Mouse (Mus musculus) heart, embryonic 12.5 days (tissue): ENCODE results near the gene Mapkbp1. TPM values are rescaled to one million over a fixed set of nuclear protein-coding genes. Genes with fewer than 3 reads are reported as not detected.

Source experiments
- ATAC-seq: fragments of 200-750 bp; cut with Nextera tagmentation; 2 replicates; pipeline ENCODE4 v1.8.0; 2017; ENCODE audit warnings: moderate TSS enrichment, moderate library complexity; ENCODE audit not compliant: insufficient number of reproducible peaks, low FRiP score
- H3K27ac ChIP-seq: fragments of 300-500 bp; sonication (generic); 2 replicates; pipeline ENCODE4 v1.5.1; 2016; ENCODE audit warnings: mild to moderate bottlenecking, moderate library complexity; ENCODE audit not compliant: poor library complexity, severe bottlenecking
- H3K27me3 ChIP-seq: fragments of 300-500 bp; sonication (generic); replicated peaks from 2 replicates; pipeline ENCODE4 v1.6.1; 2016; ENCODE audit warnings: mild to moderate bottlenecking, moderate library complexity
- H3K36me3 ChIP-seq: fragments of 300-500 bp; sonication (generic); 2 replicates; pipeline ENCODE4 v1.6.1; 2016; ENCODE audit warnings: mild to moderate bottlenecking, moderate library complexity
- H3K4me1 ChIP-seq: fragments of 300-500 bp; sonication (generic); replicated peaks from 2 replicates; pipeline ENCODE4 v1.6.1; 2016; ENCODE audit warnings: mild to moderate bottlenecking
- H3K4me2 ChIP-seq: fragments of 300-500 bp; sonication (generic); 2 replicates; pipeline ENCODE4 v1.6.1; 2016; ENCODE audit warnings: mild to moderate bottlenecking, moderate library complexity
- H3K4me3 ChIP-seq: fragments of 300-500 bp; sonication (generic); 2 replicates; pipeline ENCODE4 v1.5.1; 2016; ENCODE audit warnings: mild to moderate bottlenecking
- H3K9ac ChIP-seq: fragments of 300-500 bp; sonication (generic); 2 replicates; pipeline ENCODE4 v1.6.1; 2016; ENCODE audit warnings: mild to moderate bottlenecking, moderate library complexity
- H3K9me3 ChIP-seq: fragments of 300-500 bp; sonication (generic); replicated peaks from 2 replicates; pipeline ENCODE4 v1.6.1; 2016; ENCODE audit warnings: mild to moderate bottlenecking, moderate library complexity
- WGBS: fragments of 180-500 bp; shearing (Covaris S2); methylation state at CpG from one replicate; pipeline ENCODE4 v1.1.7; 2016; 5-methylcytosine and 5-hydroxymethylcytosine counted together
- microRNA-seq: library from miRNA; unstranded; fragments of <30 nt; microRNA quantifications from one replicate; pipeline ENCODE4, GENCODE M21; 2017
- polyA plus RNA-seq: library from polyadenylated mRNA; unstranded; fragments of >200 nt; fragmentation: Nextera tagmentation; extraction: Ambion mirVana; gene quantifications from 2 replicates; pipeline ENCODE4 v1.2.1, GENCODE M21; 2016

The Mapkbp1 gene
- polyA plus RNA-seq, 1 experiment from 2014 or later: 3.8 TPM

GRCm38 (mm10) chr2:120069466-120069990 lies 97.0 kb downstream of the Mapkbp1 start:
- no peak overlapping the region for H3K4me2 ChIP-seq
- ATAC-seq: no peak
- H3K27me3 ChIP-seq: peaks cover 19% of the 10 kb centered on the region
- no peak overlapping the region for H3K4me3 ChIP-seq
- H3K36me3 ChIP-seq: no peaks in the 10 kb centered on the region
- WGBS: 68% methylated on average over 8 of the region's 8 CpGs
- H3K9ac ChIP-seq: no peak overlapping the region
- no peaks in the 10 kb centered on the region for H3K9me3 ChIP-seq
- H3K27ac ChIP-seq: no peak overlapping the region
- no peaks in the 10 kb centered on the region for H3K4me1 ChIP-seq

- no peak for ATAC-seq
- H3K9me3 ChIP-seq: no peaks in the 10 kb centered on the region
- peaks cover 48% of the 10 kb centered on the region for H3K27me3 ChIP-seq
- no peaks in the 10 kb centered on the region for H3K36me3 ChIP-seq
- H3K9ac ChIP-seq: no peak overlapping the region
- 78% methylated on average over 4 of the region's 4 CpGs for WGBS
- no peak overlapping the region for H3K4me2 ChIP-seq
- peaks cover 8% of the 10 kb centered on the region for H3K4me1 ChIP-seq
- no peak overlapping the region for H3K4me3 ChIP-seq
- no peak overlapping the region for H3K27ac ChIP-seq
These were observed 101.6 kb downstream of the Mapkbp1 start for GRCm38 (mm10) chr2:120074096-120074495.

DNA sequence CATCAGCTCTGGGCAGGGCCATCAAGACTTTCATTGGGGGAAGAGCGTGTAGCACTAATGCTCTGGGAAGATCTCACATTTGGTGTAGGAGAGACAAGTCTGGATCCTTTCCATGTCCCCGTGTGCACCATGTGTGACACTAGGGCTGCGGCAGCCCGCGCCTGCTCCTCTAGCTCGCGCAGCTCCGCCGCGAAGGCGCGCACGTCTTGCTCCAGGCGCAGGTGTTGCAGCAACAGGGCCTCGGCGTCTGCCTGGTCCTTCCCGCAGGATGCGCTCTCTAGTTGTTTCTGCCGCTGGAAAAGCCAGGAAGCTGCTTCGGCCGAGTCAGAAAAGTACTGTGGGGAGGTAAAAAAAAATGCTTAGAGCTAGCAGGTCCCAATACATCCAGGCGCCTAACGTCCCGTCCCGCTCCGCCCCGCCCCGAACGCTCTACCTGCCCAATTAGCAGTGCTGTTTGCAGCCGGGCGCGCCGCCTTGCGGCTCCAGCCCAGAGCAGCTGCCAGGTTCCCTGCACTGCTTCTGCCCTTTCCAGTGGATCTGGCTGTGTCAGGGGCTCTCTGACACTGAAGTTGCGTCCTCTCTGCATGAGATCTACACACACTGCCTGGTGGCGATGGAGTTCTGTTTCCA lies 103.7 kb downstream of the Mapkbp1 start:
- no peaks in the 10 kb centered on the region for H3K36me3 ChIP-seq
- 3% methylated on average over 36 of the region's 36 CpGs for WGBS
- H3K27me3 ChIP-seq: peaks cover 46% of the 10 kb centered on the region
- H3K4me1 ChIP-seq: peaks cover 8% of the 10 kb centered on the region
- H3K4me3 ChIP-seq: peak overlapping the region; percentile 40
- H3K9ac ChIP-seq: 0 out of 2 replicates have a peak overlapping the region, but pooled peaks have one; percentile 22
- ATAC-seq: no peak
- H3K27ac ChIP-seq: no peak overlapping the region
- peak overlapping the region; percentile 71 for H3K4me2 ChIP-seq
- no peaks in the 10 kb centered on the region for H3K9me3 ChIP-seq

Small RNA genes lying within 50 kb of the gene (microRNA-seq; reads per million reads assigned to microRNA genes)
- gene Mir7665: not detected

Other genes starting within 250 kb of the Mapkbp1 start
- 3.0 and 3.1 TPM in 2 replicates for gene Itpka, start 230.4 kb upstream of the Mapkbp1 start, polyA plus RNA-seq
- 0.13 and 0.17 TPM in 2 replicates for gene Ltk, start 212.3 kb upstream of the Mapkbp1 start, polyA plus RNA-seq
- 22.8 and 23.9 TPM in 2 replicates for gene Rpap1, start 185.2 kb upstream of the Mapkbp1 start, polyA plus RNA-seq
- 9.2 and 10.7 TPM in 2 replicates for gene Tyro3, start 175.0 kb upstream of the Mapkbp1 start, polyA plus RNA-seq
- gene Mga, start 75.5 kb upstream of the Mapkbp1 start, polyA plus RNA-seq: 27.6 and 29.0 TPM in 2 replicates
- 13.1 and 13.3 TPM in 2 replicates for gene Jmjd7, start 54.8 kb downstream of the Mapkbp1 start, polyA plus RNA-seq
- 2.3 and 3.2 TPM in 2 replicates for gene Gm28042, start 54.8 kb downstream of the Mapkbp1 start, polyA plus RNA-seq
- gene Pla2g4b, start 60.7 kb downstream of the Mapkbp1 start, polyA plus RNA-seq: 2.3 and 2.5 TPM in 2 replicates
- 159 and 186 TPM in 2 replicates for gene Ehd4, start 181.9 kb downstream of the Mapkbp1 start, polyA plus RNA-seq